Mouse (Mus musculus): ENCODE measurements at regions not wholly inside any gene's neighbourhood (a gene's known extent, or its start where the extent isn't known, plus 50 kb on each side); places are given as distances from the start of the nearest gene placed in this dataset.
"Not testable (repeated sequence)": the region's sequence is repeated elsewhere in the genome, so short reads cannot be mapped to it uniquely, and the experiment has no call there.

- H3K4me1 ChIP-seq (ENCODE audit: insufficient read depth, low read length): no peaks in the 10 kb centered on the region
- peak; percentile 2 for DNase-seq (ENCODE audit: low spot score)
- no peak for ATAC-seq
- 45% methylated on average over 3 of the region's 3 CpGs for WGBS
- no peak overlapping the region for H3K4me2 ChIP-seq (ENCODE audit: low read depth, low read length)
- no peaks in the 10 kb centered on the region for H3K27me3 ChIP-seq (ENCODE audit: insufficient read depth, low read length)
- H3K27ac ChIP-seq: no peak overlapping the region
- TF ChIP-seq CTCF (IDR thresholded peaks at IDR 0.05; ENCODE audit: low read depth): no peak
- H3K9me3 ChIP-seq (ENCODE audit: low read length): no peaks in the 10 kb centered on the region
- H3K4me3 ChIP-seq (ENCODE audit: low read length): no peak overlapping the region
- H3K36me3 ChIP-seq (ENCODE audit: insufficient read depth, low read length): no peaks in the 10 kb centered on the region
- H3K9ac ChIP-seq (replicated peaks; ENCODE audit: low read length): no peak overlapping the region
These were observed 188.8 kb upstream of the Dmac1 start for GRCm38 (mm10) chr4:75466880-75467327.

- no peak for DNase-seq (ENCODE audit: low spot score)
- H3K9me3 ChIP-seq (ENCODE audit: low read length): no peaks in the 10 kb centered on the region
- H3K36me3 ChIP-seq (ENCODE audit: insufficient read depth, low read length): no peaks in the 10 kb centered on the region
- no peaks in the 10 kb centered on the region for H3K4me1 ChIP-seq (ENCODE audit: insufficient read depth, low read length)
- no peak overlapping the region for H3K27ac ChIP-seq
- no peak for TF ChIP-seq CTCF (IDR thresholded peaks at IDR 0.05; ENCODE audit: low read depth)
- H3K27me3 ChIP-seq (ENCODE audit: insufficient read depth, low read length): no peaks in the 10 kb centered on the region
- no peak overlapping the region for H3K9ac ChIP-seq (replicated peaks; ENCODE audit: low read length)
- no peak for ATAC-seq
- no peak overlapping the region for H3K4me3 ChIP-seq (ENCODE audit: low read length)
- H3K4me2 ChIP-seq (ENCODE audit: low read depth, low read length): no peak overlapping the region
- WGBS: 90% methylated on average over 5 of the region's 5 CpGs
These were observed 185.5 kb upstream of the Dmac1 start for GRCm38 (mm10) chr4:75463579-75463978.

- H3K36me3 ChIP-seq (ENCODE audit: insufficient read depth, low read length): no peaks in the 10 kb centered on the region
- H3K27me3 ChIP-seq (ENCODE audit: insufficient read depth, low read length): no peaks in the 10 kb centered on the region
- no peak for ATAC-seq
- no peaks in the 10 kb centered on the region for H3K9me3 ChIP-seq (ENCODE audit: low read length)
- TF ChIP-seq CTCF (IDR thresholded peaks at IDR 0.05; ENCODE audit: low read depth): no peak
- no peak overlapping the region for H3K4me3 ChIP-seq (ENCODE audit: low read length)
- H3K4me2 ChIP-seq (ENCODE audit: low read depth, low read length): no peak overlapping the region
- DNase-seq (ENCODE audit: low spot score): no peak
- no peak overlapping the region for H3K27ac ChIP-seq
- H3K4me1 ChIP-seq (ENCODE audit: insufficient read depth, low read length): no peaks in the 10 kb centered on the region
- H3K9ac ChIP-seq (replicated peaks; ENCODE audit: low read length): no peak overlapping the region
- 82% methylated on average over 4 of the region's 4 CpGs for WGBS
These were observed 171.4 kb upstream of the Dmac1 start for GRCm38 (mm10) chr4:75449478-75449877.

- DNase-seq (ENCODE audit: low spot score) (no peak), ATAC-seq (no peak)
- no peak overlapping the region for H3K9ac ChIP-seq (replicated peaks; ENCODE audit: low read length)
- no peaks in the 10 kb centered on the region for H3K27me3 ChIP-seq (ENCODE audit: insufficient read depth, low read length)
- no peaks in the 10 kb centered on the region for H3K36me3 ChIP-seq (ENCODE audit: insufficient read depth, low read length)
- no peak overlapping the region for H3K27ac ChIP-seq
- H3K4me1 ChIP-seq (ENCODE audit: insufficient read depth, low read length): no peaks in the 10 kb centered on the region
- H3K4me2 ChIP-seq (ENCODE audit: low read depth, low read length): no peak overlapping the region
- no peaks in the 10 kb centered on the region for H3K9me3 ChIP-seq (ENCODE audit: low read length)
- TF ChIP-seq CTCF (IDR thresholded peaks at IDR 0.05; ENCODE audit: low read depth): no peak
- H3K4me3 ChIP-seq (ENCODE audit: low read length): no peak overlapping the region
These were observed 145.2 kb upstream of the Dmac1 start for GRCm38 (mm10) chr4:75423296-75423695.

GRCm38 (mm10) chr4:75400754-75401153 lies 122.6 kb upstream of the Dmac1 start:
- H3K4me2 ChIP-seq (ENCODE audit: low read depth, low read length); H3K27me3 ChIP-seq (ENCODE audit: insufficient read depth, low read length); H3K36me3 ChIP-seq (ENCODE audit: insufficient read depth, low read length); ATAC-seq; H3K9ac ChIP-seq (replicated peaks; ENCODE audit: low read length); H3K27ac ChIP-seq; H3K4me1 ChIP-seq (ENCODE audit: insufficient read depth, low read length); H3K9me3 ChIP-seq (ENCODE audit: low read length); DNase-seq (ENCODE audit: low spot score); H3K4me3 ChIP-seq (ENCODE audit: low read length): not testable (repeated sequence)
- 79% methylated on average over 3 of the region's 3 CpGs for WGBS

- ATAC-seq: no peak
- no peak overlapping the region for H3K4me3 ChIP-seq (ENCODE audit: low read length)
- no peak for TF ChIP-seq CTCF (IDR thresholded peaks at IDR 0.05; ENCODE audit: low read depth)
These were observed 116.9 kb upstream of the Dmac1 start for GRCm38 (mm10) chr4:75394992-75395391.

GRCm38 (mm10) chr4:75394264-75394663 lies 116.2 kb upstream of the Dmac1 start:
- Histone ChIP-seq H3K27ac (no peak overlapping the region), H3K36me3 (ENCODE audit: insufficient read depth, low read length) (no peaks in the 10 kb centered on the region), H3K4me1 (ENCODE audit: insufficient read depth, low read length) (no peaks in the 10 kb centered on the region), H3K9ac (replicated peaks; ENCODE audit: low read length) (no peak overlapping the region), H3K4me3 (ENCODE audit: low read length) (no peak overlapping the region), H3K4me2 (ENCODE audit: low read depth, low read length) (no peak overlapping the region), H3K27me3 (ENCODE audit: insufficient read depth, low read length) (no peaks in the 10 kb centered on the region), H3K9me3 (ENCODE audit: low read length) (no peaks in the 10 kb centered on the region)
- TF ChIP-seq CTCF (IDR thresholded peaks at IDR 0.05; ENCODE audit: low read depth): no peak
- 60% methylated on average over 2 of the region's 2 CpGs for WGBS
- ATAC-seq: no peak
- DNase-seq (ENCODE audit: low spot score): no peak

More at GRCm38 (mm10) chr4:75394992-75395391, 116.9 kb upstream of the Dmac1 start:
- DNase-seq (ENCODE audit: low spot score): no peak
- H3K4me1 ChIP-seq (ENCODE audit: insufficient read depth, low read length): no peaks in the 10 kb centered on the region
- no peaks in the 10 kb centered on the region for H3K9me3 ChIP-seq (ENCODE audit: low read length)
- no peak overlapping the region for H3K27ac ChIP-seq
- H3K9ac ChIP-seq (replicated peaks; ENCODE audit: low read length): no peak overlapping the region
- H3K27me3 ChIP-seq (ENCODE audit: insufficient read depth, low read length): no peaks in the 10 kb centered on the region
- no peak overlapping the region for H3K4me2 ChIP-seq (ENCODE audit: low read depth, low read length)
- H3K36me3 ChIP-seq (ENCODE audit: insufficient read depth, low read length): no peaks in the 10 kb centered on the region
